ENCODE assay signal across 18 mouse cellular contexts in genomic region chr1:143888510-143888909, GRCm38 (mm10).
"Had no signal": no experiment of that assay in that cellular context is flagged by ENCODE, and none has a peak within 500 bp of the region (broad histone marks: within the 10 kb centered on the region; RNA-seq: fewer than 3 reads in every experiment).

No protein-coding gene starts in this region.

- H3K4me2 ChIP-seq: midbrain, embryonic 12.5 days; neural tube, embryonic 13.5 days; neural tube, embryonic 15.5 days had no signal

- H3K36me3 ChIP-seq: midbrain, embryonic 10.5 days; midbrain, embryonic 12.5 days; neural tube, embryonic 13.5 days; neural tube, embryonic 15.5 days had no signal

- H3K9me3 ChIP-seq: midbrain, embryonic 10.5 days; midbrain, embryonic 12.5 days; neural tube, embryonic 13.5 days; neural tube, embryonic 15.5 days had no signal

- H3K27ac ChIP-seq: liver, embryonic 14.5 days; midbrain, embryonic 10.5 days; midbrain, embryonic 12.5 days; neural tube, embryonic 13.5 days; neural tube, embryonic 15.5 days had no signal

- ATAC-seq: midbrain, embryonic 16.5 days had no signal

- H3K9ac ChIP-seq: liver, embryonic 14.5 days; midbrain, embryonic 12.5 days; neural tube, embryonic 13.5 days; neural tube, embryonic 15.5 days had no signal

- H3K27me3 ChIP-seq: midbrain, embryonic 12.5 days; neural tube, embryonic 13.5 days; neural tube, embryonic 15.5 days had no signal

- H3K4me3 ChIP-seq: midbrain, embryonic 10.5 days; midbrain, embryonic 12.5 days; myocyte; neural tube, embryonic 13.5 days; neural tube, embryonic 15.5 days had no signal

- DNase-seq: lung, adult 2 months; lung, postnatal 4 days; midbrain, embryonic 14.5 days; retina, postnatal 1 day; right cerebral cortex, adult 18-20 months; right cerebral cortex, postnatal 25 days; right cerebral cortex, postnatal 4 days; spleen, adult 18-20 months; thymus, adult 18-20 months; thymus, postnatal 14 days; thymus, postnatal 36 days had no signal

- H3K4me1 ChIP-seq: midbrain, embryonic 10.5 days; midbrain, embryonic 12.5 days; neural tube, embryonic 13.5 days; neural tube, embryonic 15.5 days had no signal
